Mouse (Mus musculus): ENCODE results near the gene Srgap2.

DNA sequence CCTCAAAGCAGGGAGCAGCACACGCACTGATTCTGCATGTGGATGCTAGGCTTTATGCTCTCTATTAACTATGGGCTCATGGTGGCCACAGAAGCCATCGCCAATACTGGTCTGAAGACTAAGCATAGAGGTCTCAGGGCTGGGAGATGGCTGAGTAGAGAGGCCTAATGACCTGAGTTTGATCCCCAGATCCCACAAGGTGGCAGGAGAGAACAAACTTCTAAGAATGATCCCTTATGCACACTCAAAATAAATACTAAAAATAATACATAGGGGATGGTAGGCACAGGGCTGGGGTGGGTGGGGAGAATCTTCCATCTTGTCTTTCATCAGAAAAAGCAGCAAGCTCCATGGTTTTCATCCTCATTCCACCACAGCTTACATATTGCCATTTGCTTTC, 165.1 kb downstream of the Srgap2 start:
- TF ChIP-seq POLR2A (IDR thresholded peaks at IDR 0.05; ENCODE audit: extremely low read depth, insufficient read depth, low read length): no peak
- no peak for TF ChIP-seq CTCF (IDR thresholded peaks at IDR 0.05; ENCODE audit: low read depth, low read length)
